Mouse (Mus musculus) limb, embryonic 14.5 days (tissue): ENCODE measurements at regions not wholly inside any gene's neighbourhood (a gene's known extent, or its start where the extent isn't known, plus 50 kb on each side); places are given as distances from the start of the nearest gene placed in this dataset.
"Not testable (repeated sequence)": the region's sequence is repeated elsewhere in the genome, so short reads cannot be mapped to it uniquely, and the experiment has no call there.

Experiments
- ATAC-seq: fragments of 200-750 bp; cut with Nextera tagmentation; 2 replicates; pipeline ENCODE4 v1.8.0; 2017; ENCODE audit warnings: low read depth, moderate number of reproducible peaks, moderate TSS enrichment; ENCODE audit not compliant: low FRiP score
- DNase-seq: peaks from one replicate; pipeline ENCODE4 v3.0.0-alpha.2; 2015; ENCODE audit warnings: low spot score
- H3K27ac ChIP-seq: fragments of 300-500 bp; sonication (generic); replicated peaks from 2 replicates; pipeline ENCODE4 v1.5.1; 2014; ENCODE audit warnings: low read depth, mild to moderate bottlenecking, low read length, moderate library complexity, mixed read lengths
- H3K27me3 ChIP-seq: fragments of 300-500 bp; sonication (generic); 2 replicates; pipeline ENCODE4 v1.6.1; 2014; ENCODE audit warnings: low read length, mixed read lengths; ENCODE audit not compliant: control insufficient read depth, insufficient read depth
- H3K36me3 ChIP-seq: fragments of 300-500 bp; sonication (generic); 2 replicates; pipeline ENCODE4 v1.6.1; 2014; ENCODE audit warnings: mild to moderate bottlenecking, low read length, moderate library complexity, mixed read lengths; ENCODE audit not compliant: control insufficient read depth, insufficient read depth
- H3K4me1 ChIP-seq: fragments of 300-500 bp; sonication (generic); 2 replicates; pipeline ENCODE4 v1.6.1; 2014; ENCODE audit warnings: antibody characterized with exemption, low read length, mixed read lengths; ENCODE audit not compliant: control insufficient read depth, insufficient read depth
- H3K4me2 ChIP-seq: fragments of 300-500 bp; sonication (generic); replicated peaks from 2 replicates; pipeline ENCODE4 v1.6.1; 2014; ENCODE audit warnings: low read depth, mild to moderate bottlenecking, low read length, moderate library complexity; ENCODE audit not compliant: severe bottlenecking
- H3K4me3 ChIP-seq: fragments of 300-500 bp; sonication (generic); replicated peaks from 2 replicates; pipeline ENCODE4 v1.5.1; 2014; ENCODE audit warnings: low read length
- H3K9ac ChIP-seq: fragments of 300-500 bp; sonication (generic); 2 replicates; pipeline ENCODE4 v1.6.1; 2014; ENCODE audit warnings: mild to moderate bottlenecking, low read depth, low read length, moderate library complexity; ENCODE audit not compliant: severe bottlenecking
- H3K9me3 ChIP-seq: fragments of 300-500 bp; sonication (generic); 2 replicates; pipeline ENCODE4 v1.6.1; 2016; ENCODE audit warnings: low read length; ENCODE audit not compliant: control insufficient read depth
- POLR2A ChIP-seq: fragments of 200-500 bp; IDR thresholded peaks from 2 replicates; pipeline ENCODE4 v1.8.0; 2012; ENCODE audit warnings: inconsistent platforms, mild to moderate bottlenecking, moderate library complexity, borderline replicate concordance; ENCODE audit not compliant: insufficient read depth, insufficient read length; ENCODE audit errors: extremely low read depth
- WGBS: fragments of 180-500 bp; shearing (Covaris S2); extraction: QIAGEN DNeasy Blood & Tissue Kit; methylation state at CpG from one replicate; pipeline ENCODE4 v1.1.7; 2014; 5-methylcytosine and 5-hydroxymethylcytosine counted together

DNA sequence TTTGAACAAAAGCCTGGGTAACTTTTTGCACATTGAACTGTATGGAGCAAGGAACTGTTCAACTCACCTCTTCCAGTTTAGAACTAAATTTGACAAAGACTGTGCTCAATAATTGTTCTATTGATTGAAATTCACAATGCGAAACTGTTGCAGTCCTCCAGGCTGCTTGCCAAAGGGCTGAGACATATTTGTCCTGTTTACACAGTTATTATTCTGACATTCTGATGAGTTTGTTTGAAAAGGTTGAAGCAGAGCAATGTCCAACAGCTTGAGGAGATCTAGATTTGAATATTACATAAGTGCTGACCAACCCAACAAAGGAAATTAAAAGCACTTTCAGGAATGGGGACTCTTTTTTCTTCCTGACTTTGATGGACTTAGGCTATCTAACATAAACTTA lies 110.2 kb upstream of the Ahi1 start:
- no peak for ATAC-seq
- Histone ChIP-seq H3K9ac (no peak overlapping the region), H3K27ac (no peak overlapping the region), H3K4me2 (no peak overlapping the region), H3K27me3 (no peaks in the 10 kb centered on the region), H3K4me1 (peaks cover 16% of the 10 kb centered on the region), H3K36me3 (no peaks in the 10 kb centered on the region), H3K4me3 (no peak overlapping the region), H3K9me3 (no peaks in the 10 kb centered on the region)
- 84% methylated on average over 1 of the region's 1 CpGs for WGBS
- TF ChIP-seq POLR2A: no peak
- no peak for DNase-seq

DNA sequence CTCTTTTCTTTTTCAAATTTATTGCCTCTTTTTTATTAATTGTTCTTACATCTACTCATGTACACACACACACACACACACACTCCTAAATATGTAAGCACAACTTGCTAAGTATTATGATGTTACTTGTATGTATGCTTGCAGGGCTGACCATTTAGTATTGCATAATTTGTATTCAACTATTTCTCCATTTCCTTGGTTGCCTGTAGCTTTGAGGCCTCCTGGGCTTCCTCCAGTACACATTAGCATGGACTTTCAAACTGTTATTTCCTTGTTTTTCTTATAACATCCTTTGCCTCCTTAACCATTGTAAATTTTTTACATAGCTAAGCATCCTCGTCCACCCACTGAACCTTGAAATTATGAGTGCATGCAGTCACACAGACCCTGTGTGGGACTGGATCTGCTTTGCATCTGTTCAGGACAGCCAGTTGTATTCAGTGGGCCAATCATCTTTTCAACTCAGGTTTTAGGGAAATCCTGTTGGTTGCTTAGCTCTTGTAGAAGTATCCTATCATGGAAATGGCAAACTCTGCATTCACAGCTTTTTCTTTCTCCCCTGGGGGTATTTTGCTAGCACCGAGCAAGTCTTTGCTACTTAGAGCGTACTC lies 110.8 kb upstream of the Ahi1 start:
- no peak overlapping the region for H3K27ac ChIP-seq
- DNase-seq: no peak
- TF ChIP-seq POLR2A: no peak
- no peak for ATAC-seq
- H3K4me2 ChIP-seq: no peak overlapping the region
- no peaks in the 10 kb centered on the region for H3K36me3 ChIP-seq
- no peak overlapping the region for H3K9ac ChIP-seq
- no peaks in the 10 kb centered on the region for H3K27me3 ChIP-seq
- 38% methylated on average over 3 of the region's 3 CpGs for WGBS
- no peaks in the 10 kb centered on the region for H3K9me3 ChIP-seq
- no peak overlapping the region for H3K4me3 ChIP-seq
- H3K4me1 ChIP-seq: peaks cover 16% of the 10 kb centered on the region

DNA sequence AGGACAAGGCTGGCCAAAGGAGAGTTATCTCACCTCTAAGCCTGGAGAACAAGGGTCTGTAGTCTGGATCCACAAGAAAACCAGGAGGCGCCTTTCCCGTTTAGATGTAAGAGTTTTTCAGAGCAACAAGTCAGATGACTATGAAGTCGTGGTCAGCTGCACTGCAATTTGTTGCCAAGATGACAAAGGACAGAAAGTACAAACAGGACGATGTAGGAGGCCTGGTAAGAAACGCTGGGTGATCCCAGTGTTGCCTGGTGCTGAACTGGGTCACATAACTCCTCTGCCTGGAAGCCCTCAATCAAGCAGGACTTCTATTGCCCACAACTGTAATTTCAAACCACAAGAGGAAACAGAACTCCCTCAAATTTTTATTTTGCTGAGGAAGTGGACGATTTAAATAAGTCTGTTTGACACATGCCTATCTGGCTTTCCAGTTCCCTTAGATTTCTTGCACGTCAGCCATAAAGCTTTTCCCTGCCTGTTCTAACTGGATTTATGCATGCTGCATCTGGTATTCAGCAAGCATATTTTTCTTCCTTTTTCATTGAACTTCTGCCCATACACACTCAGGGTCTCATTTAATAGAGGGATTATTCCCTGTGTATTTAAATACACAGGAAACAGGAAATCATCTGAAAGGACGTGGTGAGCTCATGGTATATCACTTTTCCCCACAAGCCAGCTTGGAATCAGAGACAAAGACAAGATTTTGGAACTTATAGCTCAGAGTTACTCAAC lies 113.5 kb upstream of the Ahi1 start:
- 52% methylated on average over 8 of the region's 8 CpGs for WGBS
- no peak for TF ChIP-seq POLR2A
- no peak overlapping the region for H3K9ac ChIP-seq
- no peak overlapping the region for H3K4me3 ChIP-seq
- DNase-seq (peak; percentile 49), ATAC-seq (peak; percentile 57; the same call in 1 of the 2 replicates)
- H3K27ac ChIP-seq: peak overlapping the region; percentile 61
- no peaks in the 10 kb centered on the region for H3K9me3 ChIP-seq
- no peaks in the 10 kb centered on the region for H3K36me3 ChIP-seq
- no peaks in the 10 kb centered on the region for H3K27me3 ChIP-seq
- H3K4me1 ChIP-seq: peaks cover 16% of the 10 kb centered on the region
- H3K4me2 ChIP-seq: no peak overlapping the region

DNA sequence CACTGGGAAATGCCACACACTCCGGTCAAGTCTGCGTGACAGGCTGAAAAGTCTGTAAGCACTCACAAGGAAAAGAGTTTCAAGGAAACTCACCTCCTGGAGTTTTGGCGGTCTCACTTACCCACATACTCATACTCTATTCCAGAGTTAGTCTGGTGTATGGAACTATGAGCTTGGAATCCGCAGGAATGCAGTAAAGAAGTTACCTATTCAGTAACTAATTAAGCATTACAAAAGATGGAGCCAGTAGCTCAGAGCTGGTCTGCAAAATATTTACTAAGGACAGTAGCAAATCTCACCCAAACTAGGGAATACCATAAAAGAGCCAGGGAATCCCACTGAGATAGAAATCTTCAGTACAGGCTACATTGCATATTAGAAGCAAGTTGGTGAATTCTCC lies 111.9 kb upstream of the Pde7b start:
- not testable (repeated sequence) for H3K9ac ChIP-seq, H3K4me3 ChIP-seq, ATAC-seq, H3K27ac ChIP-seq, H3K36me3 ChIP-seq, H3K4me2 ChIP-seq, DNase-seq, H3K27me3 ChIP-seq, H3K9me3 ChIP-seq
- 77% methylated on average over 4 of the region's 4 CpGs for WGBS
- H3K4me1 ChIP-seq: peaks cover 12% of the 10 kb centered on the region

DNA sequence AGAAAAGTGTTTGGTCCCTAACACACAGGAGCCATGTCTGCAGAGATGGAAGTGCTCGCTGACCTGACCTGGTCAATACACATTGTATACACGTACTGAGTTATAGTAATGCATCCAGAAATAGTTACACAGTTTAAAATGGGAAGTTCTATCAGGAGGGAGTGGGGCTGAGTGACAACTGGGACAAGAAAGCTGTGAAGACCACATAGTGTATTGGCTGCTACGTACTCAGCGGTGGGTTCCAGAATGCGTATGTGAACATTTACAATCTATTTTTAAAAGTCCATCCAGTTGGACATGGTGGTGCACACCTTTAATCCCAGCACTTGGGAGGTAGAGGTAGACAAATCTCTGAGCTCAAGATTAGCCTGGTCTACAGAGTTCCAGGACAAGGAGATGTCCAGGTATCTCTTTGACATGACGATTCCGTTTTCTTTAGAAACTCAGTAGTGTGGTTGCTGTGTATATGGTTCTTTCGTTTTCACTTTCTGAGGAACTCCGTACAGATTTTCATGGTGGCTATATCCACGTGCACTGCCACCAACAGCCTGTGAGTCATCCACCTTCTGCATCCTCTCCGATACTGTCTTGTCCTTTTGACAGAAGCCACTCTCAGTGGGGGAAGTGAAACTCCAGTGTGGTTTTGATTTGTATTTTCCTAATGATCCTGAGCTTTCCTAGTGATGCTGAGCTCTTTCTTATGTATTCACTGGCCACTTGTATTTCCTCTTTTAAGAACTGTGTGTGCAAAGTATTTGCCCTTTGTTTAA lies 110.1 kb upstream of the Pde7b start:
- WGBS: 88% methylated on average over 11 of the region's 11 CpGs
- H3K9ac ChIP-seq: no peak overlapping the region
- H3K4me1 ChIP-seq: peaks cover 10% of the 10 kb centered on the region
- H3K36me3 ChIP-seq: no peaks in the 10 kb centered on the region
- H3K4me3 ChIP-seq: no peak overlapping the region
- H3K27ac ChIP-seq: no peak overlapping the region
- no peaks in the 10 kb centered on the region for H3K9me3 ChIP-seq
- DNase-seq (no peak), ATAC-seq (no peak)
- H3K27me3 ChIP-seq: no peaks in the 10 kb centered on the region
- no peak overlapping the region for H3K4me2 ChIP-seq
- no peak for TF ChIP-seq POLR2A
